Mouse (Mus musculus) layer of hippocampus, adult 2 months (tissue): ENCODE measurements at regions not wholly inside any gene's neighbourhood (a gene's known extent, or its start where the extent isn't known, plus 50 kb on each side); places are given as distances from the start of the nearest gene placed in this dataset.
"Not testable (repeated sequence)": the region's sequence is repeated elsewhere in the genome, so short reads cannot be mapped to it uniquely, and the experiment has no call there.

Source experiments
- DNase-seq, 2 experiments: peaks; one replicate each; pipeline ENCODE4 v3.0.0; 2022; ENCODE audit warnings: low spot score in 2 of 2
- H3K27ac ChIP-seq: fragments of 200-600 bp; 2 replicates; pipeline ENCODE4 v1.8.1; 2022
- H3K4me3 ChIP-seq: fragments of 200-600 bp; 2 replicates; pipeline ENCODE4 v1.8.1; 2022; ENCODE audit warnings: mild to moderate bottlenecking
- CTCF ChIP-seq: fragments of 200-600 bp; conservative IDR thresholded peaks from 2 replicates; pipeline ENCODE4 v1.8.1; 2022; ENCODE audit warnings: antibody characterized with exemption, mild to moderate bottlenecking, moderate library complexity

- TF ChIP-seq CTCF = no peak
- no peak for DNase-seq
- H3K4me3 ChIP-seq = no peak overlapping the region
- no peak overlapping the region for H3K27ac ChIP-seq
These were observed 666.2 kb downstream of the Fam19a2 start for GRCm38 (mm10) chr10:123929955-123930354.

GRCm38 (mm10) chr10:123938732-123939131, 674.9 kb downstream of the Fam19a2 start:
- not testable (repeated sequence) for H3K4me3 ChIP-seq, H3K27ac ChIP-seq, DNase-seq
